Mouse (Mus musculus) adrenal gland, postnatal 10 days (tissue): Measurements from ENCODE around the gene Fgfr2. TPM values are rescaled to one million over a fixed set of nuclear protein-coding genes. Genes with fewer than 3 reads are reported as not detected.

ENCODE experiments used
- DNase-seq: peaks from one replicate; pipeline ENCODE4 v3.0.0; 2021; ENCODE audit warnings: mixed read lengths
- total RNA-seq, 2 experiments: library from RNA; stranded (reverse); gene quantifications; 2 replicates each; pipeline ENCODE4 v1.2.3; 2021

The Fgfr2 gene
- total RNA-seq, 2 experiments from 2014 or later: 128 to 169 TPM

DNA sequence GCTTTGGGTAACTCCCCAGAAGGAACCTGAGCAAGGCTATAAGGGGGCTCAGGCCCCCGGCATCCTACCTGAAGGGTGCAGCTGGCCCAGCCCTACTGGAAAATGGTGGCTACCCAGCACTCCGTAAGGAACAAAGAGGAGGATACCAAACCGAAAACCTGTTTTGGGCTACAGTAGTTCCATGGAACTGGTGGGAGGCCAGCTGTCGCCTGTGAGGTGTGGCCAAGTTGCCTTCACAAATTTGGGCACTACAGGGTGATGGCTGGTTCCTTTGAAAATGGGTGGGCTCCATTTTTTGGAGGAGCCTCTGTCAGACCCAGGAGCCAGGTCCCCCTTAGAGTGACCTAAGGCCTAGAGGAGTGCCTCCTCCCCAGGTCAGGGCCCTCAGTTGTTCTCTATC is 407.9 kb downstream of the Fgfr2 start:
- DNase-seq: no peak

- peak; percentile 72 for DNase-seq
Observed at GRCm38 (mm10) chr7:132714236-132714923, 408.8 kb downstream of the Fgfr2 start.

DNA sequence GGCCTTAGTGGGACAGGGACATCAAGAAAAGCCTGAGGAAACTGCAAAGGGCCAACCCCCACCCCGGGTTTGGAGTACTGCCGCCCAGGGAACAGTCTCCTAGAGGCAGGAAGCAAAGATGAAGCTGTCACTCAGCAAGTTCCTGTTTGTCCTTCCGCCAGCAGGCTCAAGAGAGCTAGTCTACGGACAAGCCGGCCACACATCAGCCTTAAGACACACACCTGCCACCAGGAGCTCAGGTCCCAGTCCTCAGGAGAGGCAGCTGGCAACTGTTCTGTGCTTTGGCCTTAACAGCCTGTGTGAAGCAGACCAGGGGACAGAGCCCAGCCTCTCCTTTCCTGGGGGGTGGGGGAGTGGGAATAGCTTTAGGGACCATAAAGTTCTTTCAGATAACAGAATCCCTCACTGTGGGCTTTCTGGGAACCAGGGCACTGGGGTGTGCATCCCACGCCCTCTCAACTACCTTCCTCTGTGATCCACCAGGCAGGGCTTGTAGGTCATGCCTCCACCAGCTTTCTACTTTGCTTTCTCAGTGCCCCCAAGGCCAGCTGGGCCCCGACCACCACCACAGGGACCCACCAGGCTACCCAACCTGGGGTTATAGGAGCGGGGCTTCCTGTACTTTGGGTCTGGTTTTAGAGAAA is 409.5 kb downstream of the Fgfr2 start:
- no peak for DNase-seq

DNA sequence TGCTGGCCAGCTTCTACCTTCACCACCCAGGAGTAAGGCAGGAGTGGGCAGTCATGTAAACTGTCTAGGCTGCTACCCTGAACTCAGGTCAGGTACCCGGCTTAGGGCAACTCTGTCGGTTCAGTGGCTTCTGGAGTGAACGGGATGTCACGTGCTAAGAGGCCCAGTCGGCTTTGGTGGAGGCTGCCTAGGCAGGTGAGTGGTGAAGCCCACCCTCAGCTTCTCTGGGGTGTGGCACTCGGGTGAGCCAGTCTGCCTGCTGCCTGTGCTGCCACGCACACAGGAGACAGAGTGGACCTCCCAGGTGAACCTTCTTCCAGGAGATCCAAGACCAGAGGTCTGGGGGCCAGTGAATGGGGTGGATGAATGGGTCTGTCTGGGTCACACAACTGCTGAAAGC is 410.2 kb downstream of the Fgfr2 start:
- no peak for DNase-seq

DNA sequence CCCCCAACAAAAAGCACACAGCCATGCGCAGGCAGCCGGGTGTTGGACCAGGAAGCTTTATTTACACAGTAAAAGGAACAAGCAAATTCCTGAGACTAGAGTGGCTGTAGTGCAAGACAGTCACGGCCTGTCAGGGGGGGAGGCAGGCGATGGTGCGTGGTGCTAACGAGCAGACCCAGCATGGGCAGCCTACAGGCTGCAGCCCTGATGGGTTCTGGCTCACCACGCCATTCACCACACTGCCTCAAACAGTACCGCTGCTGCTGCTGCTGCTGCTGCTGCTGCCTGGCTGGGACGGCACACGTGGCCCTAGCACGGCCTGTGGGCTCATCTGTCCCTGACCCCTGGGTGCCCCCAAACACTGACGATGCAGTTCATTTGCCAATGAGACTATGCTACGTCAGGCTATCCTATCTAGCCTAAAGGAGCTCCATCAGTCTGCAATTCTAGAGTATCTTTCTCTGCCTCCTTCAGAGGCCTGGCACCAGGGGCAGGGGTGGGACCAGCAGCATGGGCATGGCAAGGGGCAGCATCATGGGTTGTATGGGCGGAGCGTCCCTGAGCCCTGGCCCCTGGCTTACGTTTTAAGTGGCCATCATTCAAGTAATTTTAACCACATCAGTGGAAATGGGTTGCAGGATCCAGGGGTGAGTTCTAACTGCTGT is 411.0 kb downstream of the Fgfr2 start:
- peak; percentile 31 for DNase-seq

DNA sequence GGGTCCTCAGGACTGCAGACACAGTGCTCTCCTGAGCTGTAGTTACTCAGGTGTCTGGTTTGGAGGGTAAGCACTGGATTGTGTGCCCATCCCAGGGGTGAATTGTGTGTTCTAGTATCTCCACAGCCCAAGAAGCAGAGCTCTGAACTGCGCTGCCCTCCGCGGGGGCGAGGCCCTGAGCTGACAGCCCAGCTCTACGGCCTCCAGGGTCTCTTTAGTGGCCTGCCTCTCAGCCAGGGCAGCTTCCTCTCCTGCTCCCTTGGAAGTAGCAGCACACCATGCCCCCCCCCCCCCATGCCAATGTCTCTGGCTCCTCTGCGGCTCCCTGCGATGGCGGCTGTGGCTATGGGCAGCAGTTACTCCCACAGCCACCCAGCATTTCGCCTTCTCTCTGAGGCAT is 411.6 kb downstream of the Fgfr2 start:
- DNase-seq: no peak

GRCm38 (mm10) chr7:132705130-132705529 is 418.0 kb downstream of the Fgfr2 start:
- no peak for DNase-seq

GRCm38 (mm10) chr7:132704310-132704875 is 418.8 kb downstream of the Fgfr2 start:
- no peak for DNase-seq

GRCm38 (mm10) chr7:132703515-132704309 is 419.4 kb downstream of the Fgfr2 start:
- DNase-seq: no peak

GRCm38 (mm10) chr7:132702492-132703070 is 420.6 kb downstream of the Fgfr2 start:
- DNase-seq: no peak

DNA sequence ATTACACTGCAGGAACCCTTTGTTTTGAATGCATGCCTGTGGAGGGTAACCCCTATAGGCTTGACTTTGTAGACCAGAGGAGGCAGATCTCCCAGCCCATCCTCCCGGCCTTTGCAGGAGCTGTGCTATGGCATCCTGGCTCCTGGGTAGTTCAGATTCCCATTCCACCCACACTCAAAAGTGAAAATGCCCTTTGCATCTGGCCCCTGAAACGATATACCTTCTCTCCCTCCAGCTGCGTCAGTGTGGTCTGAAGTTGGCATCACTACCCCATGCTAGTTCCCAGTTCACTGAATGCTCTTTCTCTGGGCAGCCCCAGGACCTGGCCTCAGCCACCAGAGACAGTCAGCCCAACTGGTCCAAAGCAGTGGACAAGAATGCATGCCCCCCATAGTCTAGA is 421.1 kb downstream of the Fgfr2 start:
- no peak for DNase-seq

DNA sequence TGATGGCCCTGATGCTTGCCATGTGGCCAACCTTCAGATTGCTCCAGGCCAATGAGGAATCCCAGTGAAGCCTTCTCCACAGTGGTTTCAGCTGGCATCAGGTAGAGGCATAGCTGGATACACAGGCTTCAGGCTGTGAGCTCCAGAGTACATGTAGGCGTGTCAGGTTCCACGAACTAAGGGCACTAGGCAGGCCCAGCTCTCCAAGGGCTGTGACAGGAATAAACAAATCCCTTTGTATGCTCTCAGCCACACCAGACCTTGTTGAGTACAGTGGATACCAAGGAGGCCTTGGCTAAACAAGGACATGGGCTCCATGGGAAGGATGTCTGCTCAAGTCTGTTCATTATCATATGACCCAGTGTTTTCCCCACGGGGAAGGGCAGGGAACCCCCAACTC is 421.7 kb downstream of the Fgfr2 start:
- no peak for DNase-seq

GRCm38 (mm10) chr7:132700107-132700506 is 423.0 kb downstream of the Fgfr2 start:
- DNase-seq: no peak

DNA sequence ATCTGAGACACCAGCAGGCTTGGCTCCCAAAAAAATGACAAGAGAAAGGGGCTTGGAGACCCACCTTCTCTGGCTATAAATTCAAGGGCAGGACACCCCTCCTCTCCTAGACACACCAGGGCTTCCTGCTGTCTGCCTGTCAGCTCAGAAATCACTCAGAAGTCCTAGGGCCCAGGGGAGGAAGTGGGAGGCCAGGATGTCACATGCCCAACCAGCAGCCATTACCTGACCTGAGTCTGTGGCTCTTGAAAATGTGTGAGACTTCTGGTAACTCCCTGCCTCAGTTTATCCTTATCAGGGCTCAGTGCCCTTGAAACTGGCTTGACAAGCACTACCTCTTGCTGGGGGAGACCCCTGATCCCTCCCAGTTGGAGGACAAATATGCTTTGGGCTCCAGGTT is 423.5 kb downstream of the Fgfr2 start:
- DNase-seq: no peak

DNA sequence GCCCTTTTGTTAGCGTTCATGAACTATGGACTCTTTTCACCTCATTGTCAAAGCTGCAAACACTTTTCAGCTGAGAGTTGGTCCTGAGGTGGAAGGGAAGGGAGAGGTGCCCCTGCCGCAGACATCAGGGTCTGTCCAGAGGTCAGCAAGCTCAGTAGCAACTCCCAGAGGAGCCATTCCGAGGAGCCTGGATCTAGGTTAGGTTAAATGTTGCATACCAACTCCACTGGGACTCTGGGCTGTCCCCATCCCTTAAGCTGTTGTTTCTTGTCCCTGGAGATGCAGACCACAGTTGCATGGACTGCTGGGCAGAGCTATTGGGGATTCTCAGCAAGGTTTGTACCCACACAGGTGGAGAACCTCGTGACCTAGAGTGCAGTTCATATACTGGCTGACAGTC is 424.0 kb downstream of the Fgfr2 start:
- DNase-seq: no peak

GRCm38 (mm10) chr7:132698737-132699136 is 424.4 kb downstream of the Fgfr2 start:
- no peak for DNase-seq

GRCm38 (mm10) chr7:132697258-132697796 is 425.8 kb downstream of the Fgfr2 start:
- no peak for DNase-seq

- no peak for DNase-seq
Observed at GRCm38 (mm10) chr7:132693561-132693960, 429.6 kb downstream of the Fgfr2 start.

DNA sequence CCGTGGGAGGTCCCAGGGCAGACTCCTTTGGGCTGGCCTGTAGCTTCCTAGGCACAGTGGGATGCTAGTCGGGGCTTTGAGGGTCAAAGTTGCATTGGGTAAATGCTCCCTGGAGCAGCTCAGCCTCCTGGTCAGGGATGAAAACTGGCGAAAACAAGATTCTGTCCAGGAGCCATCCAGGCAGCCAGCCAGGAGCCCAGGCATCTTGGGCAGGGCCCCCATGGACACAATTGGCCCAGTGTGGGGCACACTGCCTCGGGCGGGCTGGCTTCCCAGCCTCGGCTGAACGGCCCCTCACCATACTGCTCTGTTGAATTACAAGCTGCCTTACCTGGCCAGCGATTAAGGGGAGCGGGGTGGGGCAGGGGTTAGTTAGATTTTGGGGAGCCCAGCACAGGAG is 430.4 kb downstream of the Fgfr2 start:
- peak; percentile 74 for DNase-seq

DNA sequence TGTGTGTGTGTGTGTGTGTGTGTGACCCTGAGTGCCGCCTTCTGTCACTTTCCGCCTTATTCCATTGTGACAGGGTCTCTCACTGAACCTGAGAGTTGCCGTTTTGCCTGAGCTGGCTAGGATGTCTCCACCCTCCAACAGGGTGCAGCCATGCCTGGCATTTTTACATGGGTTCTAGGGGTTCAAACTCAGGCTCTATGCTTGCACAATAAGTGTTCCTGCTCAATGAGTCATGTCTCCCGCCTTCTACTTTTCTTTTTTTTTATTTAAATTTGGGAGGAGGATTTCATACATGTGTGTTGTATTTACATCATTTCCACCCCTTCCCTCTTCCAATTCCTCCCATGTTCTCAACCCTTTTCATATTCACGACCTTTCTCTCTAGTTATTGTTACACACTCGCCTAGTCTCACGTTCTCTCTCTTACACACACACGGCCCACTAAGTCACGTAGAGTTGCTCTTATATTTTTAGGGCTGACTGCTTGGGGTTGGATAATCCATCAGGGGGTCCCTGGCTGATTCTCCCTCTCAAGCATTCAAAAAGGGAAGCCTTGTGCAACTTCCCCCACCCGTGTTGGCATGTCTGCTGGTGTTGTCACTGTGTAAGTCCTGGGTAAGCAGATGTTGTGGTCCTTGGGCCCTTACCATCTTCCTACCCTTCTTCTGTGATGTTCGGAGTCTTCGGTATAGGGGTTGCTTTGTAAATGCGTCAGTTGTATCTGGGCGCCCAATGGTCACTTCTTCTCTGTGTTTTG is 432.3 kb downstream of the Fgfr2 start:
- no peak for DNase-seq

DNA sequence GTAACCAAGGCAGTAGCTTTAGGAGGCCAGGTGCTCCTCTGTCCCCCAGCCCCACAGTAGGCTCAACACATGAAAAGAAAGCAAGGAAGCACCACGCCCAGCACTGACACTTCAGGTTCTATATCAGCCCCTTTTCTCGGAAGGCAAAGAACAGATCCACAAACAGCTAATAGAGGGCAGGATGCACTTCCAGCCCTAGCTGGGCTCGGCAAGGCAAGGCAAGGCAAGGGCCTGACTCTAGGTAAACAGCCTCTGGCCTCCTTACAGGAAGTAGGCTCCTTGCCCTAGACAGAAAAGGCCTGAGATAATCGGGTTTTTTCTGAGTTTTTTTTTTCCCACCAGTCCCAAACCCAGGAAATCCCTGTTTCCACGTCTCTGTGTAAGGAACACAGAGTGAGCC is 433.4 kb downstream of the Fgfr2 start:
- DNase-seq: no peak
